Mouse (Mus musculus) forebrain, embryonic 14.5 days (tissue): ENCODE measurements around the gene Gsta2. TPM values are rescaled to one million over a fixed set of nuclear protein-coding genes. Genes with fewer than 3 reads are reported as not detected.

Experiments
- polyA plus RNA-seq: library from polyadenylated mRNA; unstranded; fragments of >200 nt; fragmentation: Nextera tagmentation; extraction: Ambion mirVana; gene quantifications from 2 replicates; pipeline ENCODE4 v1.2.1, GENCODE M21; 2014

Gsta2 gene
- polyA plus RNA-seq, 1 experiment from 2014 or later: not detected

Other genes starting within 250 kb of the Gsta2 start
- gene Fbxo9, start 246.7 kb downstream of the Gsta2 start, polyA plus RNA-seq: 50.3 and 53.0 TPM in 2 replicates
- gene Ick, start 246.6 kb downstream of the Gsta2 start, polyA plus RNA-seq: 30.6 and 33.8 TPM in 2 replicates
- 22.2 and 24.1 TPM in 2 replicates for gene Gsta4, start 173.0 kb downstream of the Gsta2 start, polyA plus RNA-seq
- gene Gsta1, start 125.1 kb downstream of the Gsta2 start, polyA plus RNA-seq: not detected in 2 replicates
- not detected in 2 replicates for gene Gm3776, start 98.7 kb downstream of the Gsta2 start, polyA plus RNA-seq
- not detected in 2 replicates for gene Gm10639, start 65.9 kb downstream of the Gsta2 start, polyA plus RNA-seq
- not detected in 2 replicates for gene Omt2a, start 41.0 kb downstream of the Gsta2 start, polyA plus RNA-seq
- gene Omt2b, start 28.2 kb downstream of the Gsta2 start, polyA plus RNA-seq: not detected in 2 replicates
- 2.1 and 2.8 TPM in 2 replicates for gene Dppa5a, start 12.4 kb upstream of the Gsta2 start, polyA plus RNA-seq
- gene Ooep, start 22.9 kb upstream of the Gsta2 start, polyA plus RNA-seq: 5.6 and 7.3 TPM in 2 replicates
- 0.08 TPM in 1 of 2 replicates, not detected in the other for gene Ddx43, start 40.0 kb upstream of the Gsta2 start, polyA plus RNA-seq
- 0.50 and 0.51 TPM in 2 replicates for gene Cgas, start 87.4 kb upstream of the Gsta2 start, polyA plus RNA-seq
- 23.0 and 25.5 TPM in 2 replicates for gene Mto1, start 92.4 kb upstream of the Gsta2 start, polyA plus RNA-seq
- 0.52 and 0.56 TPM in 2 replicates for gene Gm17324, start 93.0 kb upstream of the Gsta2 start, polyA plus RNA-seq
- gene Eef1a1, start 133.4 kb upstream of the Gsta2 start, polyA plus RNA-seq: 4,517 and 5,265 TPM in 2 replicates
- gene Slc17a5, start 232.3 kb upstream of the Gsta2 start, polyA plus RNA-seq: 10.2 and 14.7 TPM in 2 replicates